Mouse (Mus musculus): ENCODE results near the gene Vegfb. TPM values are rescaled to one million over a fixed set of nuclear protein-coding genes. Genes with fewer than 3 reads are reported as not detected.

Vegfb gene
- total RNA-seq, 1 experiment, result 10.0 TPM

- H3K4me3 ChIP-seq (ENCODE audit: insufficient read depth in 1 of 2, low read depth in 1 of 2, low read length in 2 of 2, poor library complexity in 1 of 2, severe bottlenecking in 1 of 2), result peak overlapping the region; percentile 80
- in situ Hi-C loops (cut with MboI; ENCODE audit: low sequenced_read_pairs in 2 of 2, unreplicated experiment in 2 of 2), result no loop called here
- H3K9ac ChIP-seq (ENCODE audit: insufficient read depth, low read depth, low read length, poor library complexity, severe bottlenecking), result peak overlapping the region; percentile 81
- TF ChIP-seq HCFC1 (IDR thresholded peaks at IDR 0.05; ENCODE audit: borderline replicate concordance, insufficient read depth, low read length) (peak; percentile 85), ZNF384 (IDR thresholded peaks at IDR 0.05; ENCODE audit: low read depth, low read length) (no peak)
- peaks cover 18% of the 10 kb centered on the region for H3K36me3 ChIP-seq (ENCODE audit: control insufficient read depth, insufficient read depth, low read length, poor library complexity, severe bottlenecking)
- no peaks in the 10 kb centered on the region for H3K9me3 ChIP-seq (ENCODE audit: control insufficient read depth, insufficient read depth, low read depth, low read length)
- peak overlapping the region; percentile 79; the same call in 1 of the 2 replicates for H3K27ac ChIP-seq (ENCODE audit: insufficient read depth, low read depth, low read length, poor library complexity, severe bottlenecking)
- H3K4me1 ChIP-seq (ENCODE audit: control insufficient read depth in 2 of 2, insufficient read depth in 2 of 2, low read length in 2 of 2, poor library complexity in 1 of 2), result peaks cover 0 to 22% of the 10 kb centered on the region in 2 experiments; a peak in 3 of 4 replicates
- DNase-seq (ENCODE audit: low read depth, low spot score), result no peak
These were observed 36.8 kb downstream of the Vegfb start for GRCm38 (mm10) chr19:6950613-6951153.

GRCm38 (mm10) chr19:6949951-6950350 is 37.5 kb downstream of the Vegfb start:
- Histone ChIP-seq H3K36me3 (ENCODE audit: control insufficient read depth, insufficient read depth, low read length, poor library complexity, severe bottlenecking) (peaks cover 10% of the 10 kb centered on the region), H3K4me3 (ENCODE audit: insufficient read depth in 1 of 2, low read depth in 1 of 2, low read length in 2 of 2, poor library complexity in 1 of 2, severe bottlenecking in 1 of 2) (peak overlapping the region; percentile 80), H3K9me3 (ENCODE audit: control insufficient read depth, insufficient read depth, low read depth, low read length) (no peaks in the 10 kb centered on the region), H3K4me1 (ENCODE audit: control insufficient read depth in 2 of 2, insufficient read depth in 2 of 2, low read length in 2 of 2, poor library complexity in 1 of 2) (peaks cover 0 to 21% of the 10 kb centered on the region in 2 experiments; a peak in 3 of 4 replicates), H3K27ac (ENCODE audit: insufficient read depth, low read depth, low read length, poor library complexity, severe bottlenecking) (no peak overlapping the region), H3K9ac (ENCODE audit: insufficient read depth, low read depth, low read length, poor library complexity, severe bottlenecking) (peak overlapping the region; percentile 81; the same call in 1 of the 2 replicates)
- in situ Hi-C loops (cut with MboI; ENCODE audit: low sequenced_read_pairs in 2 of 2, unreplicated experiment in 2 of 2), result no loop called here
- no peak for DNase-seq (ENCODE audit: low read depth, low spot score)
- TF ChIP-seq ZC3H11A (IDR thresholded peaks at IDR 0.05; ENCODE audit: borderline replicate concordance, low read depth, low read length), result no peak
- no peak for TF ChIP-seq CHD2 (IDR thresholded peaks at IDR 0.05; ENCODE audit: low read depth, low read length)
- TF ChIP-seq MAFK (IDR thresholded peaks at IDR 0.05; ENCODE audit: insufficient read depth, low read depth, low read length), result no peak
- no peak for TF ChIP-seq HCFC1 (IDR thresholded peaks at IDR 0.05; ENCODE audit: borderline replicate concordance, insufficient read depth, low read length)
- no peak for TF ChIP-seq ZNF384 (IDR thresholded peaks at IDR 0.05; ENCODE audit: low read depth, low read length)

DNA sequence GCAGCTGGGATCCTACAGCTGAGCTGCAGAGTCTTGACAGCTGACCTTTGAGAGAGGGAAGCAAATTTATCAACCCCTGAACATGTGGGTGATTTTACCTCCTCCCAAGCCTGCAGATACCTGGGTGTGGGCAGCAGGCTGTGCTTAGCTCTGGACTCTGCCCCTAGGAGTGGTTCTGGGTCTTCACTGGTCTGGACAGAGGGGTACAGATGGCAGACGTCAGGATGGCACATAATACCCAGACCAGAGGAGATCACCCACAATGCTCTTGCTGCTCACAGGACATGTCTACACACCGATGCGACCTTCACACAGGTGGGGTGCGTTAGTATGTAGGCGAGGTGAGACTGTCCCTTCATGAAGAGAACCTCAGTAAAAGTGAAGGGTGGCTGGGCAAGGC is 37.9 kb downstream of the Vegfb start:
- H3K27ac ChIP-seq (ENCODE audit: insufficient read depth, low read depth, low read length, poor library complexity, severe bottlenecking), result no peak overlapping the region
- H3K36me3 ChIP-seq (ENCODE audit: control insufficient read depth, insufficient read depth, low read length, poor library complexity, severe bottlenecking), result peaks cover 6% of the 10 kb centered on the region
- H3K4me3 ChIP-seq (ENCODE audit: insufficient read depth in 1 of 2, low read depth in 1 of 2, low read length in 2 of 2, poor library complexity in 1 of 2, severe bottlenecking in 1 of 2), result no peak overlapping the region
- in situ Hi-C loops (cut with MboI; ENCODE audit: low sequenced_read_pairs in 2 of 2, unreplicated experiment in 2 of 2), result no loop called here
- TF ChIP-seq MAFK (IDR thresholded peaks at IDR 0.05; ENCODE audit: insufficient read depth, low read depth, low read length), result no peak
- TF ChIP-seq HCFC1 (IDR thresholded peaks at IDR 0.05; ENCODE audit: borderline replicate concordance, insufficient read depth, low read length), result no peak
- no peak for TF ChIP-seq ZC3H11A (IDR thresholded peaks at IDR 0.05; ENCODE audit: borderline replicate concordance, low read depth, low read length)
- TF ChIP-seq ZNF384 (IDR thresholded peaks at IDR 0.05; ENCODE audit: low read depth, low read length), result no peak
- no peak for TF ChIP-seq CHD2 (IDR thresholded peaks at IDR 0.05; ENCODE audit: low read depth, low read length)
- no peak for DNase-seq (ENCODE audit: low read depth, low spot score)
- H3K4me1 ChIP-seq (ENCODE audit: control insufficient read depth in 2 of 2, insufficient read depth in 2 of 2, low read length in 2 of 2, poor library complexity in 1 of 2), result peaks cover 0 to 20% of the 10 kb centered on the region in 2 experiments; a peak in 3 of 4 replicates
- H3K9me3 ChIP-seq (ENCODE audit: control insufficient read depth, insufficient read depth, low read depth, low read length), result no peaks in the 10 kb centered on the region
- H3K9ac ChIP-seq (ENCODE audit: insufficient read depth, low read depth, low read length, poor library complexity, severe bottlenecking), result 0 out of 2 replicates have a peak overlapping the region, but pooled peaks have one; percentile 0

- H3K27ac ChIP-seq (ENCODE audit: insufficient read depth, low read depth, low read length, poor library complexity, severe bottlenecking), result peak overlapping the region; percentile 57
- TF ChIP-seq ZC3H11A (IDR thresholded peaks at IDR 0.05; ENCODE audit: borderline replicate concordance, low read depth, low read length) (no peak), ZNF384 (IDR thresholded peaks at IDR 0.05; ENCODE audit: low read depth, low read length) (no peak), HCFC1 (IDR thresholded peaks at IDR 0.05; ENCODE audit: borderline replicate concordance, insufficient read depth, low read length) (no peak), CHD2 (IDR thresholded peaks at IDR 0.05; ENCODE audit: low read depth, low read length) (no peak), MAFK (IDR thresholded peaks at IDR 0.05; ENCODE audit: insufficient read depth, low read depth, low read length) (no peak)
- H3K4me1 ChIP-seq (ENCODE audit: control insufficient read depth in 2 of 2, insufficient read depth in 2 of 2, low read length in 2 of 2, poor library complexity in 1 of 2), result peaks cover 0 to 20% of the 10 kb centered on the region in 2 experiments; a peak in 3 of 4 replicates
- no peak overlapping the region for H3K4me3 ChIP-seq (ENCODE audit: insufficient read depth in 1 of 2, low read depth in 1 of 2, low read length in 2 of 2, poor library complexity in 1 of 2, severe bottlenecking in 1 of 2)
- H3K9me3 ChIP-seq (ENCODE audit: control insufficient read depth, insufficient read depth, low read depth, low read length), result no peaks in the 10 kb centered on the region
- in situ Hi-C loops (cut with MboI; ENCODE audit: low sequenced_read_pairs in 2 of 2, unreplicated experiment in 2 of 2), result no loop called here
- no peaks in the 10 kb centered on the region; the same call in 1 of the 2 replicates for H3K36me3 ChIP-seq (ENCODE audit: control insufficient read depth, insufficient read depth, low read length, poor library complexity, severe bottlenecking)
- peak overlapping the region; percentile 48; the same call in 1 of the 2 replicates for H3K9ac ChIP-seq (ENCODE audit: insufficient read depth, low read depth, low read length, poor library complexity, severe bottlenecking)
- no peak for DNase-seq (ENCODE audit: low read depth, low spot score)
These were observed 39.3 kb downstream of the Vegfb start for GRCm38 (mm10) chr19:6948186-6948585.
